Mouse (Mus musculus) T-helper 17 cell (primary cell): ENCODE data around the gene Mbd6.

Source experiments
- in situ Hi-C, 2 experiments: fragments of 300-600 bp; cut with MboI, MseI; formaldehyde crosslinking; loops; 1 replicate in 1 of 2; 2 replicates in 1 of 2; pipeline ENCODE4 v1.15.1; 2025; ENCODE audit warnings: high pct_unique_total_duplicates in 2 of 2

Gene Mbd6

DNA sequence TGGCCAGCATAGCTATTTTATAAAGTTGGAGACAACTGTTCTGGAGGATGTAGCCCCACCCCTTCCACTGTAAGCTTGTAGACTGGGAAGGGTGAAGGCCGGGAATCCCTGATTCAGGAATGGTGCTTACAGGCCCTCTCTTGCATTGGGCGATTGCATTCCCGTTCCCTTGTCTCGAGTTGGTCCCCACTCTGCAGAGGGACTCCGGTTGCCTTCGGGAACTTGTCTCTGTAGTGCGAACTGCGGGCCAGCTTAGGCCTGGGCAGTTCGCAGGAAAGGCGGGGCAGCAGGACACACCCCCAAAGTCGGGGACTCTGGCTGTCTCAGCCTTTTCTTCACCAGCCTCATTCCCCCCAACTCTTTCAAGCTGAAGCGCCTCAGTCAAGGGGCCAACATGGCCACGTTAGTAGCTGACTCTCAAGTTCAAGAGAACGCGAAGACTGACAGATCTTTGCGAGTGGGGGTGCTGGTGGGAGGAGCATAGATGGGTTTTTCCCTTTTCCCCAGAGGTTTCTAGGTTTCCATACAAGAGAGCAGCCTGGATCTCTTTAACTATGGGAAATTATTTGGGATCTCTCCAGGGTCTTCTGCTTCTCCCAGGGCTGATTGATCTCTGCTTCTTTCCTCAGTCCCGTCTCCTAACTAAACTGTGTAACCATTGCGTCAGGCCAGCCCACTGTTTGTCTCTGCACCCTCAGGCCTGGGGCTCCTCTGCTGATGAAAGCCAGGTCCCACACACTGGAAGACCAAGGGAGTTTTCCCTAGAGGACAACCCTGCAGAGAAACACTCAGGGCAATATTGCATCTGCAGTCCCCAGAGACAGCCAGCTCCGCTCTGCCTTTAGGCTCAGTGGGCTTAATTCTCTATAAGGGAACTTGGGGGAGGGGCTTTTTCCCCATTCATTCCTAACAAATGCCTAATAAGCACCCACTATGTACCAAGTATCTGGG, 2.4 kb upstream of the Mbd6 start:
- in situ Hi-C loops: loop anchor here in 1 of 2 experiments (10.0 kb wide), 1 partner anchor 1234 kb away; the partner anchor contains the start of gene Esyt1

DNA sequence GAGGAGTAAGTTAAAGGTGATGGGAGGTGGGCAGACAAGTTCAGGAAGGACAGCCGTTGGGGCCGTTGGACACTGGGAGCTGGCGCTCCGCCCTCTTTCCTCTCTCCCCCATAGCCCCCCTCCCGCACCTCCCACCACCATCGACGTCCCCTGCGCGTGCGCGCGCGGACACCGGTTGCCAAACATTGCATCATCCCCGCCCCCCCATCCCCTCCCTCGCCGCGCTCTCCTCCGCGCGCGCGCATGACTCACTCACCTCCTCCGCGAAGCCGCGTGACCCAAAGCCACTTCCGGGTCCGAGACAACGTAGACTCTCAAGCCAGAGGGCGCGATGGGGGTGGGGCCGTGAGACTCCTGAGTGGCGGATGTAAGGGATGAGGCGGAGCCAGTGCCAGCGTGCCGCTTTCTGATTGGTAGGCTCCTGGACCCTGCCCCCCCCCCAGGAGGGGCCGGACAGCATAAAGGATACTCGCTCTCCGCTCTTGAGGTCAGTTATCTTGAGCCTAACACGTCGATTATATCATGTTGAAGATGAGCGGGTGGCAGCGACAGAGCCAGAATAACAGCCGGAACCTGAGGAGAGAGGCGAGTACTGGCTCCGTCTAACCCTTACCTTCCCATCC, 1.6 kb upstream of the Mbd6 start:
- in situ Hi-C loops: loop anchor here in 1 of 2 experiments (10.0 kb wide), 1 partner anchor 1234 kb away; the partner anchor contains the start of gene Esyt1

DNA sequence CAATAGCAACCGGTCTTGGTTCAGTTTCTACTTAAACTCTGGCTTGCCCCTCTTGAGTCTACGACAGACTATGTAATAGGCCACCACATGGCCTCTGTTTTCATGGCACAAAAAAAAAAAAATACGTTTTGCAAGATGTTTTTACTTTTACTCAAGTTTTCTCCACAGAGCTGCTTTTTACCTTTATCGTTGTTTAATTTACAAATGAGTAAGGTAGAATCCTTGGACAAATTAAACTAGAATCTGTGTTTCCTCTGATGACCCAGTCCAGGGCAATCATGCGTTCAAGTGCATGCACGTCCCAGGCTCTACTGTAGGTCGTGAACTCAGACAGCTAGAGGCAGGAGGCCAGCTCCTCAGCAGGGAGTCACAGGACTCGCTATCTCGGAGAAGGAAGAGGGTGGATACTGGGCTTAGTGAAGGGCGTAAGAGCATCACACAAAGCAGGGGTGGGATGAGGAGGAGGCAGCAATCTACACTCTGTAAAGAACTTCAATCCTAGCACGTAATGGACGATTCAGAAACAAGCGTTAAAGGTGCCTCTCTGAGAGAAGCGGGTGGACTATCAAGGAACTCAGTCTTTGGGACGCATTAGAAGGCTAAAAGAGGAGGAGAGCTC, 864 bp upstream of the Mbd6 start:
- in situ Hi-C loops: loop anchor here in 1 of 2 experiments (10.0 kb wide), 1 partner anchor 1235 kb away; the partner anchor contains the start of gene Esyt1

DNA sequence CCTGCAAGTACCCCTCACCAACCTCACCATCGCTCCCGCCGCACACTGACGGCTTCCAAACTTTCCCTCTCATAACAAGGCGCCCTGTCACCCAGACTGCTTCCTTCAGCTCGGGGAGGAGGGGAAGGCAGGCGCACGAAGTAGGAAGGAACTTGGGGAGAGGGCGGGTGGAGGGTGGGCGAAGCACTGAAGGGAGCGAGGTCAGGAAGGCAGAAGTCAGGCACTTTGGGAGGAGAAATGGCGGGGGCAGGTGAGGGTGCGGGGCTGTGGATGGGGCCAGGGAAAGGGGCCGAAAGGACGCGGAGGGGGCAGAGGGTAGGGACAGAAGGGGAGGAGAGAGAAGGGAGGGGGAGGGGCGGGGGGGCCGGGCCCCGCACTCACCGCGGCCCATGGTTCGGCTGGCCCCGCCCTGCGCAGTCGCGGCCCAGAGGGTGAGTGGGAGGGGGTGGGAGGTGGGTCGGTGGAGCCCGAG, 454 bp downstream of the Mbd6 start:
- in situ Hi-C loops: no loop called here

DNA sequence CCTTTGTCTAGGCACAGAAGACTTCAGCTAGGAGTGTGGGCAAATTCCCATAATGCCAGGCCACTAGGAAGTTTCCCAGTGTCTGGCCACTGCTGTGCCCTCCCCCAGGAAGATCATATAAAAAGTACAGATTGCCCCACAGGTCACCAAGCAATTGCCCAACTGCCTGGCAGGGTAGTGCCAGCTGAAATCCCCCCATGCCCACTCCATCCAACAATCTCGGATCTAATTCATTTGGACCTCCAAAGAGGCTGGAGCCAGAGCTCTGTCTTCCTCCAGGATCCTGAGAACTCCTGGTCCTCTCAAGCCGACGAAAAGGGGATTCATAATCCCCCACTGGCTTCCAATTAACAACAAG, 903 bp downstream of the Mbd6 start:
- in situ Hi-C loops: no loop called here

DNA sequence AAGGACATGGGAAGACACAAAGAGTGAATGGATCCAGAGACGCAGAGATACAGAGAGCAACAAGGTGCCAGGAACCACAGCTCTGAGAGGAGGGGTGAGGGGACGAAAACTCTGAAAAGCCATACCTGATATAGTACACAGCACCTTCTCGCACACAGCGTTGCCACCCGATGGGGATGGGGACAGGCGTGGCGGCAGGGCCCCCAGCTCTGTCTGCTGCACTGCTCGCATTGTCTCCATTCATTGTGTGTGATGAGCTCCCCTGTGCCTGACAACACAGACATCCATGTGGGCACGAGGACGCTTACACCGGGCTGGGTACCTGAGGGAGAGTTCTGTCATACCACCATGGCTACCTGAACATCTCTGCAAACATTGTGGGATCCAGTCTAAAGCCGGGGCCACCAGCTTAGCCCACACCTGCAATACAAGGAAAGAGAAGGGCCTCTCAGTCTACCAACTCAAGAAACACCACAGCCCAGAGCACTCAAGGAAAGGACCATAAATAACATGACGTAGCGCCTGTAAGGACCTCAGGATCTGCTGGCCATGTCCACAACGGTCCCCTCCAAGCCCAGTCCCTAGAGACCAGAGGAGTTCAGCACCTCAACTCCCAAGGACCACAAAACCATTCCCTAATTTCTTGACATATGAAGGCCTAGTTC, 1.4 kb downstream of the Mbd6 start:
- in situ Hi-C loops: no loop called here

DNA sequence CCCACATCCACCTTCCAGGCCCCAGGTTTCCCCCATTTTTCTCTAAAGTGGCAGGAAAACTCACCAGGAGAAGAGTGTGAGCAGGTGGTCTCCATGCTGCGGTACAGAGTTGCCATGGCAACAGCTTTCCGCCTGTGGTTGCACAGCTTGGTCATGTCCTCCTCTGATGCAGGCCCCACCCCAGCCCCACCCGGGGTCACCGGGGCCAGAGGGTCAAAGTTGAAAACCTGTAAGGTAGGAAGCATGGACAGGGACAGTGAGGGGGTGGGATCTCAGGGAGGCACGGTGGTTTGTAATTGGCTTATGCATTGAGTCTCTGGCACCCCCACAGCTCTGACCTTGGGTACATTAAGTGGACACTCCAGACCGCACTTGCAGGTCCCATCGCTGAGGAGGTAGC, 2.1 kb downstream of the Mbd6 start:
- in situ Hi-C loops: no loop called here

DNA sequence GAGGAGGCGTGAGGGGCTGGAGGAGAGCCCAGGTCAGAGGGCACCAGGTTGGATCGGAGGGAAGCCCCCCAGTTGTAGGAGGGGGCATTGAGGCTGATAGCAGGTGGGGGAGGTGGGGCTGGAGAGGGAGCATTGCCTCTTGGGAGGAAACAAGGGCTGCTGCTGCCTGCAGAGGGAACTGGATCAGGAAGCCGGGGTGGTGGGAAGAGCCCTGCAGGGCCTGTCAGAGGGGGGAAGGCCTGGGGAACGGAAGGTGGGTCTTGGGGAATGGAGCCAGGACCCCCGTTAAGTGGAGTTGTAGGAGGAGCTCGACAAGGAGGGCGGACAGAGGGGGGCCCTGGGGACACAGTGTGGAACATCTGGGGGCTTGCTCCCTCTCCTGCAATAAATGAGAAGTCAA, 2.6 kb downstream of the Mbd6 start:
- in situ Hi-C loops: no loop called here

DNA sequence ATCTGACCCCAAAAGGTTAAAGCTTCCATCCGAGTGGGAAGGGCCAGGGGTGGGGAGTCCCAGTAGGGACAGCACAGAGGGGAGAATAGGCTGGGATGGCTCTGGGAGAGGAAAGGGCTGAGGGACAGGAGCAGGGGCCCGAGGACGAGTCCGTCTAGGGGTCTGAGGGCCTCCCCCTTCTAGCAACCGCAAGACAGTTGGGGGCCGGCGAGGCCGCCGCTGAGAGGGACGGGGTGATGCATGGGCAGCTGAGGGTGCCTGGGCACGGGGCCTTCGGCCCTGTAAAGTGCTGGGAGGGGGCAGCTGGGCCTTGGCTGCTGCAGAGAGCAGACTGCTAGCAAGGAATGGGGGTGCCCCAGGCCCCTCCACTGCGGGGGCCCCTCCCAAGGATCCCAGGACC, 3.2 kb downstream of the Mbd6 start:
- in situ Hi-C loops: no loop called here

DNA sequence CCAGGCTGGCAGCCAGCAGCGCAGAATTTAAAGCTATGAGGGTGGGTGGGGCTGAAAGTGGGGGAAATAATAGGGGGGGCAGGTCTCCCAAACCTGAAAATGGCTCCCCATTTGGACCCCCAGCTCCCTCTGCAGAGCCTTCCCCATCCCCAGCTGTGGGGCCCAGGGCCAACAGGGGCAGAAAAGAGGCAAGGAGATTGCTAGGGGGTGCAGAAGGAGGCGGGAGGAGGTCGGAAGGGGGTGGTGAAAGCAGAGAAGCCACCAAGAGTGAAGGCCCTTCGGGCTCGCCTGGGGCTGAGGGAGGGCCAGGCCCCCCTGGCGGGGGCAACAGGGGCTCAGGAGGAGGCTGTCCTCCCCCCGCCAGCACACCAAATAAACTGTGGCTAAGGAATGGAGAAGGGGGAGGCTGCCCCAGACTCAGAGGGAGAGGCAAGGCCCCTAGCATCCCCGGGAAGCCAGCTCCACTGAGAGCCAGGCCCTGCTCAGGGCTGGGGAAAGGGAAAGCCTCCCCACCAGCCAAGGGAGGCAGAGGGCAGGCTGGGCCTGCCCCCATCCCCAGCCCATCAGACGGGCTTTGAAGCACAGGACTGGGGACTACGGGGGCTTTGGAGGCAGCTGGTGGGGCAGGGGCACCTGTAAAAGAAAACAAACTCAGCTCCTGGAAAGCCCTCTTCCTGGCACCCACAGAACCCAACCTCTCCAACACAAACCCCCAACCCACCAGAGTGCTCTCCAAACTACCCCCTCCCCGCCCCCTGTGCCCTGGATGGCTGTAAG, 3.9 kb downstream of the Mbd6 start:
- in situ Hi-C loops: no loop called here

DNA sequence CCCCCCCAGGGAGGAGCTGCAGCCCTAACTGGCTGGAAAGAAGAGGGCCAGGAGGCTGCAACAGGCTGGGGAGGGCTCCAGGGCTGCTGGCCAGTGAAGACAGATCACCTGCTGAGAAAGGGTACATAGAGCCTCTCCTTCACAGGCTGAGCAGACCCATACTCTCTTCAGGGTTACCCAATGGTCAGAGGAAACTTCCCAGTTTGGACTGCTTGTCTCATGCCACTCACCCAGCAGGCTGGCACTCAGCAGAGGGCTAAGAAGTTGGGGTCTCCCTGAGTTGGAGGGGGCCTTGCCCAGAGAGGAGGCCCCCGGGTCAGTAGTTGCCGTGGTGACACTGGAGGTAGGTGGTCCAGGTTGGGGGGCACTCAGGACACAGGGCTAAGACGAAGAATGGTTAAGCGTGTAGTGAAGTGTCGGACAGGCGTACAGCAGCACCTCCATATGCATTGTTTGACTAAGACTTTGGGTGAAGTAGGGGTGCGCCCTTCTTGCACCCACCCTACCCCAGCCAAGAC, 4.7 kb downstream of the Mbd6 start:
- in situ Hi-C loops: no loop called here

DNA sequence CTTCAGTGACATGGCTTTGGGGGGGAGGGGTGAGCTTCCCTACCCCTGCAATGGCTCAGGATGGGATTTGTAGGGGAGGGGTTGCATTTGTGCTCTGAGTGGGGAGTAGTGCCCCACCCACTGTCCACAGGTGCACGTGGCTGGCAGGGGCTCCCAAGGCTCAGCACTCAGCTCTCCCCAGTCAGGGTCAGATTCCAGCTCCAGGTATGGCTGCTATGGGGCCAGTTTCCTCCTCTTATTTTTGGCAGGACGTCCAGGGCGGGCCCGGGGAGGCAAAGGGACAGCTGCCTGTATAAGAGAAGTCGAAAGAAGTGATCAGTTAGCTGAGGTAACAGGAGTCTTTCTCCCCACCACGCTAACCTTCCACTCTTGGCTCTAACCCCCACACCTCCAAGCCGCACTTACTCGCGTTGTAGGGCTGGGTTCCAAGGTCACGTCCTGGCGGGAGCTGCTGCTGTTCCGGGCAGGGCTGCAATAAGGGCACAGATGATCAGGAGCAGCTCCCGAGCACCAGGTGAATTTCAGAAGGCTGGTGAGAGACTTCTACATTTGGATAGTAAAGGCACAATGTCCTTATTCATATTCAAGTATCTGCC, 6.1 kb downstream of the Mbd6 start:
- in situ Hi-C loops: no loop called here

DNA sequence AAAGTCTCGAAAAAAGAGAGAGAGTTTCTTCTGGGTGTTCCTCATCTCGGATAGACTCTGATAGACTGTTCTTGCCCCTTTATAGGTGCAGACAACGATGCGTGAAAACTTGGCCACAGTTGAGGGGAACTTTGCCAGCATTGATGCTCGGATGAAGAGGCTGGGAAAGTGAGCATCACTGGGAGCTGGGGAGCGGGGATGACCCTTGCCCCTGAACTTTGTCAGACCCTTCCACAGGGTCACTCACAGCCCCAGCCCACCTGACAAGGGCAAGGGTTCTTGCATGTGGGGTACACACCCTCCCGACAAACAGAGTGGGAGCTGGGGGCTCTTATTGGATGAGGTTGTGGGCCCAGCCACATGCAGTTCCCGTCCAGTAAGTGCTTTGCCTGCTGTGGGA, 7.5 kb downstream of the Mbd6 start:
- in situ Hi-C loops: no loop called here

DNA sequence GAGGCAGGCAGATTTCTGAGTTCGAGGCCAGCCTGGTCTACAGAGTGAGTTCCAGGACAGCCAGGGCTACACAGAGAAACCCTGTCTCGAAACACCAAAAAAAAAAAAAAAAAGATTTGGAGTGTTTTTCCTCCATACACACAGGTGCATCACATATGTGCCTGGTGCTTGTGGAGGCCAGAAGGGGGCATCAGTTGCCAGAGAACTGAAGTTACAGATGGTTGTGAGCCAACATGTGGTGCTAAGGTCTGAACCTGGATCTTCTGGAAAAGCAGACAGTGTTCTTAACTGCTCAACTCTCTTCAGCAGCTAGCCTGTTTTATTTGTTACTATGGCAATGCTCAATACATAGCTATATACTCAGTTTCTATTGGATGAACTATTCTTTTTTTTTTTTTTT, 9.1 kb downstream of the Mbd6 start:
- in situ Hi-C loops: no loop called here

DNA sequence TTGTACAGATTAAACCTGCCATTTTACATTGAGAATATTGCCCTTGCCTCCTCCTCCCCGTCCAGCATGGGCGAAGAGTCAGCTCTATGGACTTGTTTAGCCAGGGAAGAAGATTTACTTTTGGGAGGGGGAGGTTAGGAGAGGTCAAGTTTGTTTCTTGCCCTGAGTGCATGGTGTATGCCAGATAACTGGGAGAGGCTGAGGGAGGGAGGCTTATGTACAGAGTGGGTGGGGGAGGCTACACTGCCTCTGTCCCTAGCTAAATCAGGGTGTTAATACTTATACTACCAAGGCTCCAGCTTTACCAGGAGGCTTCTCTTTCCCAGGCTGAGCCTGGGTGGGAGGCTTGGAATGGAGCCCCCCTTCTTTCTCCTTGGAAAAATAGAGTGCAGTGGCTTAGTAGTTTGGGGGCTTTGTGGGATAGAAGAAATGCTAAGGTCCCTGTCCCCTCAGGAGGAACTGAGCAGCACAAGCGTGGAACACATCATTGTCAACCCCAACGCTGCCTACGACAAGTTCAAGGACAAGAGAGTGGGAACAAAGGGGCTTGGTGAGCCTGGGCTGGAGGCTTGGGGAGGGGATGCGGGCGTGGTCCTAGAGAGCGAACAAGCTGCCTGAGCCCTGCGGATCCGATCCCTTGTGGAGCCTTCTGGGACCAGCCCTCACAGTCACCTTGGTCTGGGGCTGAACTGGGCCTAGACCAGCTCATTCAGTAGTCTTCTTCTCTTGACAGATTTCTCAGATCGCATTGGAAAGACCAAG, 14.4 kb downstream of the Mbd6 start:
- in situ Hi-C loops: no loop called here

DNA sequence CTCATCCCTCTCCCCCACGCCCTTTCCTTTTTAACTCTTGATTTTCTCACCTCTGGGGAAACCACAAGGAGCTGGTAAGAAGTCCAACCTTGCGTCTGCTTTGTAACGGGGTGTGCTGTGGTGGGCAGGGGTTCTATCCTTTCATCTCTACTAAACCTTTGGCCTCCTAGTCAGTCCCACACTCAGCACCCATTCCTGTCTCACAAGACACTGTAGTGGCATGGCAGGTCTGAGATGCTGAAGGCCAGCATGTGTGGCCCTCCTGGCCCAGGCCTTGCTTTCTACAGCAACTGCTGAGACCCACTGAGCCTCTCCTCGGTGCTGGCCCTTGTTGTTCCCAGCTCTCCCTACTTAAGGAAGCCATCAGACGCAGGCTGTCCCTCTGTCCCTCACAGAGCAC, 16.4 kb downstream of the Mbd6 start:
- in situ Hi-C loops: no loop called here

DNA sequence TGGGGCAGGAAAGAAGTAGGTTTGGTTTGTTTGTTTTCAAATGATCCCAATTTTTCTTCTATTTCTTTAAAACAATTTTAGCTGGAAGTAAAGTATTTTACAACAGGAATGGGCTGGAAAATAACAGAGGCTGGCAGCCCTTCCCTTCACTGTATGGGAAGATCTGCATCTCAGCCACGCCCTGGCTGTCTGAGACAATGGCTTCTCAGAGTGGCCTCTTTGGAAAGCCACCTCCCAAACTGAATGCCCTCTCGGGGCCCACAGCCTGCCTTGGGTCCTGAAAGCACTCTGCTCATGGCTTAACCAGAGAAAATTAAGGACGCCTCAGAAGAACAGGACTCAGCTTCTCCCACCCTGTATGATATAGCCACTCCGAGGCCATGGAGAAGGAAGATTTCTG, 18.9 kb downstream of the Mbd6 start:
- in situ Hi-C loops: no loop called here

DNA sequence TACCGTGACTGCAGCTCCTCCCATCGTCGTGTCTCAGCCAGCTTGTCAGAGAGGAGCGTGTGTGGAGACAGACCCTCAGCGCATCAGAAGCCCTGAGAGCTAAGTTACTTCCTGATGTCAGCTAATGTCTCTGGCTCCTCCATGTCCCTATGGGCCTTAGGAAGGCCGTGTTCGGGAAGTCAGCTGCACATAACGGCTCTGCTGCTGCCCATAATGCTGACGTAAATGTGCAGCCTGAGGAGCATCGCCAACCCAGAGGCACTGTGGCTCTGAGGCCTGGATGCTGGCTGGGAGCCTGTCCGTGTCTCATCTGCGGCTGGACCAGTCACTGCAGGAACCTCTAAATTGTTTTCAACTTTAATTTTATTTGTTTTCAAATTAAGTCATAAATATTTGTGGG, 19.8 kb downstream of the Mbd6 start:
- in situ Hi-C loops: no loop called here

DNA sequence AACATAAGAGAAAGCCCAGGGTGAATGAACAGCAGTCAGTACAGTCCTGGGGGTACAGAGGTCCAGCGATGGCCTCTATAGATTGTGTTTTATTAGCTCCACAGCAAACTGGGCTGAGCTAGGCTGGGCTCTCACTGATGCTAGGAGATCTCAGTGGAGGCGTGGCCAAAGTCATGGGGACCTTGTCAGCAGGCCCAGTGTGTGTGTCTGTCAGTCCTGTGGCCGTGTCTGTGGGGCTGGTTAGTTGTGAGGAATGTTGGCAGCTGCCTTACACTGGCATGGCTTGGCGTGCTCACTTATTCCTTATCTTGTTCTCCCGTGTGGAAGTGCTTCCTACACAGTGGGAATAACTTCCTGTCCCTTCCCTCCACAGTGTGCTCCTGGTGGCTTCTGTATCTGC, 20.4 kb downstream of the Mbd6 start:
- in situ Hi-C loops: no loop called here

DNA sequence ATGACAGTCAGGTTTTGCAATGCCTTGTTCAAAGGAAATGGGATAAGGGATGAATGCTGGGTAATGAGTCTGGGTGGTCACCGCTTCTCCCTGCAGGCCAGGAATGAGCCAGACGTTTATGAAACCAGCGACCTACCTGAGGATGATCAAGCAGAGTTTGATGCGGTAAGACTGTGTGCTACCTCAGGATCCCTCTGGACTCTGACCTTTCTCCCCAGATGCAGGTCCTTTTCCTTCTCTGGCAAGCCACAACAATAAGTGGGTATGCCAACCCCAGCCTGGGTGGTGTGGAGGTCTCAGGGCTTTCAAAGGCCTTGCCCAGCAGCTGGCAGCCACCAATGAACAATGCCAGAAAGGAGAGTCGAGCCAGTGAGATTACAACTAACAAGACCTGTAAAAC, 21.5 kb downstream of the Mbd6 start:
- in situ Hi-C loops: no loop called here
